Mouse (Mus musculus): ENCODE measurements around the gene Tab1. TPM values are rescaled to one million over a fixed set of nuclear protein-coding genes. Genes with fewer than 3 reads are reported as not detected.

Tab1 gene
- polyA plus RNA-seq, 1 experiment: not detected

DNA sequence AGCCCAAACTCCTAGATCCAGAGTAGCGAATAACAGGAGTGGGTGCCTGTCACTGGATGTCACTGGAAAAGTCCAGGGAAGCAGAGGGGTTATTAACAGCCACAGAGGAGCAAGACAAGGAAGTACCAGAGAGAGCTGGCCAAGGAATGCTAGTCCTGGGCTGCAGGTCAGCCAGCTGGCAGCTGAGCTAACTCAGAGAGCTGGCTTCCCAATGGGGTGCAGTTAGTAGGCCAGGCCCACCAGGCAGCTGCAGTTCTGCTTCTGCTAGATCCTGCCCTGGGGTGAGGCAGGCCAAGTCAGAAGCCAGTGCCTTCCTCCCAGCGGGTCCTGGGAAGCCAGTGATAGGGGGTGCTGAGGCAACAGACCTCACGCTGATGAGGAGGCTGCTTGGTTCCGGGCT, 27.8 kb downstream of the Tab1 start:
- Histone ChIP-seq H3K4me1 (ENCODE audit: control insufficient read depth, insufficient read depth, low read length) (peaks cover 43% of the 10 kb centered on the region), H3K27ac (ENCODE audit: insufficient read depth, low read depth, low read length) (0 out of 2 replicates have a peak overlapping the region, but pooled peaks have one; percentile 58), H3K4me3 (ENCODE audit: insufficient read depth, low read depth, low read length) (no peak overlapping the region)
- WGBS: 75% methylated on average over 4 of the region's 4 CpGs
- TF ChIP-seq POLR2A (IDR thresholded peaks at IDR 0.05; ENCODE audit: insufficient read depth, low read depth, low read length) (no peak), CTCF (IDR thresholded peaks at IDR 0.05; ENCODE audit: insufficient read depth, low read depth, low read length) (no peak)

DNA sequence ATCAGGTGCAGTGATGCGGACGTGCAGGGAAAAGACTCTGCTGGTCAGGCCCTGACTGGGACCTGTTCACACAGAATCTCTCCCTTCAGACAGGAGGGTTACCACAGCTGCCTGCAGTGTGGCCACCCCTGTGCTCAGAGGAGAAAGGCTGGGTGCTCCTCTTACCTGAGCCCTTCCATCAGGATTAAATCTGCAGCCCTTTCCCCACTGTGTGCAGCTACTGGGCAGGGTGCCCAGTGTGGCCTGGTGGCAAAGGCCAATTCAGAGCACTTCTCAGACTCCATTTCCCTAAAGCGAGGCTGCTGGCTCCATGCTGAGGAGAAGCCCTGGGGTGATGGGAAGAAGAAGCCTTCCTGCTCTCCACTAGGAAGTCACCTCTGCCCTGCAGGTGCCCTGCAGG, 28.3 kb downstream of the Tab1 start:
- TF ChIP-seq CTCF (IDR thresholded peaks at IDR 0.05; ENCODE audit: insufficient read depth, low read depth, low read length) (no peak), POLR2A (IDR thresholded peaks at IDR 0.05; ENCODE audit: insufficient read depth, low read depth, low read length) (no peak)
- Histone ChIP-seq H3K4me1 (ENCODE audit: control insufficient read depth, insufficient read depth, low read length) (peaks cover 43% of the 10 kb centered on the region), H3K27ac (ENCODE audit: insufficient read depth, low read depth, low read length) (no peak overlapping the region), H3K4me3 (ENCODE audit: insufficient read depth, low read depth, low read length) (no peak overlapping the region)
- WGBS: 77% methylated on average over 3 of the region's 3 CpGs

DNA sequence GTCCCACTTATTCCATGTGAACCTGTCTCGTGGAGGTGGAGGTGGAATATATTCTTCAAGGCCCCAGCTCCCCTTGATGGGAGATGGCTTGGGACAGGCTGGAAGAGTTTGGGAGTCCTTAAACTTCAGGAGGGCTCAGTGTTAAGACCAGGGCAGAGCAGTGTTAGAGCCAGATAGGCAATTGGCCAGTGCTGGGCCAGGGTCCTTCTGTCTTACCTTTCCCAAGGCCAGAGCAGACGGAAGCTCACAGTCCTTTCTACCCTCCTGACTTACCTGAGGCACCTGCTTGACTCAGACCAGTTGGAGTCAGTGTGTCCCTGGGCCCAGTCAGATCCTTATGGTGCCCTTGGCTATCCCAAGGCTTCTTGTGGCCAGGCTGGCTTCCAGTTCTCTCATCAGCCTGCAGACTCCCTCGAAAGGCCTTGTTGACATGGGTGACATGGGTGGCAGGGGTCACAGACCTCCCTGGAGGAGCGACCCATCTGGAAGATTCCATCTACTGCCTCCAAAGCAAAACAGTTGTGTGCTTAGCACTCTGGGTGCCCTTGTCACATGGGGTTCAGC, 29.6 kb downstream of the Tab1 start:
- H3K4me1 ChIP-seq (ENCODE audit: control insufficient read depth, insufficient read depth, low read length): peaks cover 43% of the 10 kb centered on the region
- peak overlapping the region; percentile 42; the same call in 1 of the 2 replicates for H3K27ac ChIP-seq (ENCODE audit: insufficient read depth, low read depth, low read length)
- 88% methylated on average over 4 of the region's 4 CpGs for whole genome bisulfite sequencing
- no peak overlapping the region for H3K4me3 ChIP-seq (ENCODE audit: insufficient read depth, low read depth, low read length)
- no peak for TF ChIP-seq CTCF (IDR thresholded peaks at IDR 0.05; ENCODE audit: insufficient read depth, low read depth, low read length)
- TF ChIP-seq POLR2A (IDR thresholded peaks at IDR 0.05; ENCODE audit: insufficient read depth, low read depth, low read length): no peak

DNA sequence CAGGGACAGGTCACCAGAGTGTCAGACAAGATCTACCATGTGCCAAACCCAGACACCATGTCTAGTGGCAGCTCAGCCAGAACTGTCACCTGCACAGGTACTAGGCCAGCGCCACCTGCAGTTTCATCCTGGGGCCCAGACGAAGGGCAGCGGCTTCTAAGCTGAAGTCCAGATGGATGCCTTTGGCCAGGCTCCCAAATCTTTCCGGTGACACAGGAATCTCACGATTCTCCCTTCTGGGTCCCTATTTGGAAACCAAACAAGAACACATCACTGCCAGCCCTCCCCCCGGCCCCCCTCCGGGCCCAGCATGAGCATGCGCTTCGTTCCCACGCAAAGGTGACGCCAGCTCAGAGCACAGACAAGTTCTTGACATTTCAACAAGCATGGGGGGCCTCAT, 30.3 kb downstream of the Tab1 start:
- Histone ChIP-seq H3K4me1 (ENCODE audit: control insufficient read depth, insufficient read depth, low read length) (peaks cover 47% of the 10 kb centered on the region), H3K27ac (ENCODE audit: insufficient read depth, low read depth, low read length) (peak overlapping the region; percentile 42; the same call in 1 of the 2 replicates), H3K4me3 (ENCODE audit: insufficient read depth, low read depth, low read length) (no peak overlapping the region)
- no peak for TF ChIP-seq CTCF (IDR thresholded peaks at IDR 0.05; ENCODE audit: insufficient read depth, low read depth, low read length)
- no peak for TF ChIP-seq POLR2A (IDR thresholded peaks at IDR 0.05; ENCODE audit: insufficient read depth, low read depth, low read length)
- 59% methylated on average over 11 of the region's 11 CpGs for WGBS

GRCm38 (mm10) chr15:80163716-80164115, 30.8 kb downstream of the Tab1 start:
- WGBS: 69% methylated on average over 4 of the region's 4 CpGs
- H3K4me1 ChIP-seq (ENCODE audit: control insufficient read depth, insufficient read depth, low read length): peaks cover 44% of the 10 kb centered on the region
- no peak overlapping the region for H3K4me3 ChIP-seq (ENCODE audit: insufficient read depth, low read depth, low read length)
- H3K27ac ChIP-seq (ENCODE audit: insufficient read depth, low read depth, low read length): peak overlapping the region; percentile 42; the same call in 1 of the 2 replicates
- TF ChIP-seq CTCF (IDR thresholded peaks at IDR 0.05; ENCODE audit: insufficient read depth, low read depth, low read length): no peak
- TF ChIP-seq POLR2A (IDR thresholded peaks at IDR 0.05; ENCODE audit: insufficient read depth, low read depth, low read length): no peak

DNA sequence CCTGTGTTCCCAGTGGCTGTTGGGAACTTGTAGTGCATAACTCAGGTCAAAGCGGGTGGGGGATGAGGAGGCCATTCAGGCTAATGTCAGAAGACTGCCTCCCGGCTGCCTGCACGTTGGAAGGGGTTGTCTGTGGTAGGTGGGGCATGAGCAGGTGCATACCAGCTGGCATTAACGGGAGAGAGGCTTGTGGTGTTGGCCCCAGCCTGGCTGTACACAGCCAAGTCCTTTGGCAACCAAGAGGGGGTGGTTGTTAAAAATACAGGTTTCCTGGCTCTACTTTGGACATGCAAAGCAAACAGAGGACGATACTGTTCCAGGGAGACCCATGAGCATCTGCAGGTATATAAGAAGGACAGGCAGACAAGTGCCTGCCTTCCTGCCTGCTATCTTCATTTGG, 32.5 kb downstream of the Tab1 start:
- Histone ChIP-seq H3K4me3 (ENCODE audit: insufficient read depth, low read depth, low read length) (no peak overlapping the region), H3K4me1 (ENCODE audit: control insufficient read depth, insufficient read depth, low read length) (peaks cover 35% of the 10 kb centered on the region), H3K27ac (ENCODE audit: insufficient read depth, low read depth, low read length) (no peak overlapping the region)
- no peak for TF ChIP-seq CTCF (IDR thresholded peaks at IDR 0.05; ENCODE audit: insufficient read depth, low read depth, low read length)
- TF ChIP-seq POLR2A (IDR thresholded peaks at IDR 0.05; ENCODE audit: insufficient read depth, low read depth, low read length): no peak
- 36% methylated on average over 5 of the region's 5 CpGs for WGBS

DNA sequence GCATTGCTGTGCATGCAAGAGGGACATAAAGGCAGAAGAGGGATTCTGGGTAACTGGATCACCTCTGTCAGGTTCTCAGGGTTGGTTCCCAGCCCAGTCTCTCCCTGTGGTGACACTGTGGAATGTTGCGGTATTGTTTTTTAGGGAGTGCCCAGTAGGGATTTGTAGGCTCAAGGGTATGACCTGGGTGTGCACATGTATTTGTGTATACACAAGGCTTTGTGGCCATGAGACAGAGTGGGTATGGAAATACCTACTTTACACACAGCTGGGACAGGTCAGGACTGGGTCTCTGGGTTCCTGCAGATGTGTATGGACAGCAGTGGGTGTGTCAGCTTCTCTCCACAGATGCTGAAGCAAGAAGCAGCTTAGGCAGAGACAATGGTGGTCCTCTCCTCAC, 36.6 kb downstream of the Tab1 start:
- Histone ChIP-seq H3K4me3 (ENCODE audit: insufficient read depth, low read depth, low read length) (no peak overlapping the region), H3K27ac (ENCODE audit: insufficient read depth, low read depth, low read length) (no peak overlapping the region), H3K4me1 (ENCODE audit: control insufficient read depth, insufficient read depth, low read length) (peaks cover 14% of the 10 kb centered on the region)
- TF ChIP-seq POLR2A (IDR thresholded peaks at IDR 0.05; ENCODE audit: insufficient read depth, low read depth, low read length) (no peak), CTCF (IDR thresholded peaks at IDR 0.05; ENCODE audit: insufficient read depth, low read depth, low read length) (no peak)
- WGBS: 97% methylated on average over 1 of the region's 1 CpGs

DNA sequence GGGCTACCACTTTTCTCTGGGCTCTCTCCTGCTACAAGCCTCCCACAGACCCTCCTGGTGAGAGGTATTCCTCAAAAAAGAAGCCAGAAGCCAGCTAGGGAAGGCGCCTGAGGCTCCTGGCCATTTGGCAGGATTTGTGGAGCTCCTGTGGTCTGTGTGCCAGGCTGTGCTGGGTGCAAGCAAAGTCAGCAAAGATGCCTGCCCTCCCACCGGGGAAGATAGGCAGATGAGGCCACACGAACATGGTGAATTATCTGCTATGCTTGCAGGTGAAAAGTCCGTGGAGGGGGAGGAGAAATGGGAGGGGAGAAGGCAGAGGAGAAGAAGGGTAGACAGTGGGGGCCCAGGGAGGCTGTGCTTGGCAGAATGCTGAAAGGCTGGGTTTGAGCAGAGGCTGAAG, 37.4 kb downstream of the Tab1 start:
- H3K4me3 ChIP-seq (ENCODE audit: insufficient read depth, low read depth, low read length): no peak overlapping the region
- peaks cover 16% of the 10 kb centered on the region for H3K4me1 ChIP-seq (ENCODE audit: control insufficient read depth, insufficient read depth, low read length)
- no peak overlapping the region for H3K27ac ChIP-seq (ENCODE audit: insufficient read depth, low read depth, low read length)
- WGBS: 57% methylated on average over 4 of the region's 4 CpGs
- TF ChIP-seq POLR2A (IDR thresholded peaks at IDR 0.05; ENCODE audit: insufficient read depth, low read depth, low read length) (no peak), CTCF (IDR thresholded peaks at IDR 0.05; ENCODE audit: insufficient read depth, low read depth, low read length) (no peak)

DNA sequence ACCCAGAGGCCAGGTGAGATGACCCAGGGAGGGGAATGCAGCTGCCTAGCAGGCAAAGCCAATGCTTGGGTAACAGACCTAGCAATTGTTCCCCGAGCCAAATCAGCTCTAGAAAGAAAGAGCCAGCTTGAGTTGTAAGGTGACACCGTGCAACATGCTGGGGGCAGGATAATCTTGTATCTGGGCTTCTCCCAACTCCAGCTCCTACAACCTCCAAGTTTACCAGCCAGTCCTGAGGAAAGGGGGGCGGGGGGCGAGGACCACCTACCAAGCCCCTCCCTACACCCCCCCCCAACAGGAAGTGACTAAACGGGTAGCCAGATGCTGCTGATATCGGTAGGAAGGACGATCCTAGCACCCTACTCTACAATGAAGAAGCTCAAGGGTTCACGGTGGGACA, 38.4 kb downstream of the Tab1 start:
- Histone ChIP-seq H3K4me3 (ENCODE audit: insufficient read depth, low read depth, low read length) (no peak overlapping the region), H3K27ac (ENCODE audit: insufficient read depth, low read depth, low read length) (no peak overlapping the region), H3K4me1 (ENCODE audit: control insufficient read depth, insufficient read depth, low read length) (peaks cover 21% of the 10 kb centered on the region)
- WGBS: 30% methylated on average over 8 of the region's 8 CpGs
- no peak for TF ChIP-seq POLR2A (IDR thresholded peaks at IDR 0.05; ENCODE audit: insufficient read depth, low read depth, low read length)
- no peak for TF ChIP-seq CTCF (IDR thresholded peaks at IDR 0.05; ENCODE audit: insufficient read depth, low read depth, low read length)

Measured in olfactory bulb, adult 2 months (tissue).